Mouse (Mus musculus) kidney, embryonic 15.5 days (tissue): ENCODE results near the gene Gm45717. TPM values are rescaled to one million over a fixed set of nuclear protein-coding genes. Genes with fewer than 3 reads are reported as not detected.

Source experiments
- ATAC-seq: fragments of 200-750 bp; cut with Nextera tagmentation; replicated peaks from 2 replicates; pipeline ENCODE4 v1.8.0; 2017; ENCODE audit warnings: moderate TSS enrichment; ENCODE audit not compliant: low FRiP score
- H3K27ac ChIP-seq: fragments of 300-500 bp; sonication (generic); 2 replicates; pipeline ENCODE4 v1.5.1; 2015; ENCODE audit warnings: mild to moderate bottlenecking, inconsistent platforms
- H3K27me3 ChIP-seq: fragments of 300-500 bp; sonication (generic); 2 replicates; pipeline ENCODE4 v1.6.1; 2015; ENCODE audit warnings: inconsistent platforms
- H3K36me3 ChIP-seq: fragments of 300-500 bp; sonication (generic); 2 replicates; pipeline ENCODE4 v1.6.1; 2015; ENCODE audit warnings: inconsistent platforms
- H3K4me1 ChIP-seq: fragments of 300-500 bp; sonication (generic); 2 replicates; pipeline ENCODE4 v1.6.1; 2015; ENCODE audit warnings: inconsistent platforms
- H3K4me2 ChIP-seq: fragments of 300-500 bp; sonication (generic); 2 replicates; pipeline ENCODE4 v1.6.1; 2015; ENCODE audit warnings: moderate library complexity, mild to moderate bottlenecking, inconsistent platforms
- H3K4me3 ChIP-seq: fragments of 300-500 bp; sonication (generic); replicated peaks from 2 replicates; pipeline ENCODE4 v1.5.1; 2015; ENCODE audit warnings: mild to moderate bottlenecking, inconsistent platforms
- H3K9ac ChIP-seq: fragments of 300-500 bp; sonication (generic); 2 replicates; pipeline ENCODE4 v1.6.1; 2015; ENCODE audit warnings: mild to moderate bottlenecking, inconsistent platforms
- H3K9me3 ChIP-seq: fragments of 300-500 bp; sonication (generic); replicated peaks from 2 replicates; pipeline ENCODE4 v1.6.1; 2016; ENCODE audit warnings: inconsistent platforms
- WGBS: fragments of 180-500 bp; shearing (Covaris S2); methylation state at CpG from one replicate; pipeline ENCODE4 v1.1.7; 2015; ENCODE audit warnings: mixed read lengths; 5-methylcytosine and 5-hydroxymethylcytosine counted together
- polyA plus RNA-seq: library from polyadenylated mRNA; unstranded; fragments of >200 nt; fragmentation: Nextera tagmentation; extraction: Ambion mirVana; gene quantifications from 2 replicates; pipeline ENCODE4 v1.2.1, GENCODE M21; 2015

Gm45717 gene
- 0.39 TPM in 1 of 2 replicates, not detected in the other for polyA plus RNA-seq

DNA sequence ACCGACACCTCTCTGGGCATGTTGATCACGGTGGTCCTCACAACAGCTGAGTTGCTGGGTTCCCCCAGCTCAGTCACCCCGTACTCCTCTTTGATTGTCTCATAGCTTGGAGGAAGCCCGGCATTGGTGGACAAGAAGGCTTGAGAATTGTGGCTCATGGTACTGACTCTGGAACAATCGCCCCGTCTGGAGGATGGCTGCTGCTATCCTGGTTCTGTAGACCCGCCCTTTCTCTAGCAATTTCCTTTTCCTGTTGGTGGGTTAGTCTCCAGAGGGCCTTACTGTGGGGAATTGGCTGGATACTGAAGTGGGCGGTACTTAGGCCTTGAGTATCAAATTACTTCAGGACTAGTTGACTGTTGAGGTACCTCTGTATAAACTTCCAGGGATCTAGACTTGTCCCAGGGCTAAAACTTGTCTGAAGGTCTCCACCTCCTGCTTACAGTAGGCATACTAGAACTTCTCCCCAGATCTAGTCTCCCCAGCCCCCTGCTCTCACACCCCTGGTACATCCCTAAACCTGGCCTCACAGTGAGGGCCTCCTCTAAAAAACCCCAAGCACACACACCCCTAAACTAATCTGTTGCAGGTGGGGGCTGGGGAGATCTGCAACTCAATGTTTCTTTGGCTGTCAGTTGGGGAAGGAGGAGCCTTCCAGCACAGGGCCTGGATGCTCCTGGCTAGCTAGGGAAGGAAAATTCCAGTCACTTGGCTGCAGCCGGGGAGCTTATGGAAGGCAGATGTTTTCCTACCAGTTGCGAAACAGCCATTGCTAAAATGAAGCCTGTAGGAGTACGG is at the start of gene Gm45717, which contains the start of gene Ifitm2:
Gene Gm45717 (minus strand): TSS at position 180 of the 798 bp plus-strand sequence.
Gene Ifitm2 (minus strand): TSS at position 230 of the 798 bp plus-strand sequence.
- H3K4me2 ChIP-seq, result peak within 1 kb of the TSS; percentile 88
- peaks cover 9% of the 10 kb centered on the region; the same call in 1 of the 2 replicates for H3K36me3 ChIP-seq
- peak within 1 kb of the TSS; percentile 59 for H3K4me3 ChIP-seq
- H3K9me3 ChIP-seq, result no peaks in the 10 kb centered on the region
- WGBS, result 9% methylated on average over 11 of the region's 11 CpGs
- H3K27ac ChIP-seq, result peak within 1 kb of the TSS; percentile 94
- no peaks in the 10 kb centered on the region for H3K27me3 ChIP-seq
- ATAC-seq, result peak; percentile 89
- H3K4me1 ChIP-seq, result peaks cover 65% of the 10 kb centered on the region
- peak within 1 kb of the TSS; percentile 70 for H3K9ac ChIP-seq

DNA sequence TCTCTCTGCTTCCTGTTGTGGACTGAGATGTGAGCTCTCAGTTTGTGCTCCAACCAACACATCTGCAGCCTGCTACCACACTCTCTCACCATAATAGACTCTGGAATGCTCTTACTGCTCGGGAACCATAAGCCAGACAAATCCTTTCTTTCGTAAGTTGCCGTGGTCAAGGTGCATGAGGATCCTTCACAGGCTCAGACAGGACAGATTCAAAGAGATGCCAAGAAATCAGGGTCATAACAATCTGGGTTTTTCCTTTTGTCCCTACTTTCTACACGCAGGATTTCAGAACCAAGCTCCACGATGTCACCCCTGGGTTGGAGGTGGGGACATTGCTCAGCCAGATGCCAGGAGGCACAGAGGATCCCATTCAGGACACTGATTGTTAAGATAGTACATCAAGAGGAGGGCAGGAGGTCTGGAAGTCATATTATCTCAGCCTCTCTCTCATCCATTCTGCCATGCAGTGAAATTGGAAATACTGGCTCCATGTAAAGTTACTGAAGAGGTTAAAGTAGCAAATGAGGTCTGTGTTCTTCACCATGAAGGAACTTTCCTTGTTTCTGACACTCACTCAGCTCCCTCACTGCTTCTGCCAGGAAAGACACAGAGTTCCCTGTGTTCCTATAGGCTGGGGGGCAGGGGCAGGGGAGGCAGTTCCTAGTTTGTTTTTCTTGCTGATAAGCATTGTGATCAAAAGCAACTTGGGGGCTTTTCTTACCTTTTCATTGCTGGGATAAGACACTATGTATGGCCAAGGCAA is 47.7 kb upstream of the Gm45717 start:
- Histone ChIP-seq H3K4me2 (no peak overlapping the region), H3K27me3 (no peaks in the 10 kb centered on the region), H3K4me1 (peaks cover 3% of the 10 kb centered on the region), H3K36me3 (no peaks in the 10 kb centered on the region), H3K4me3 (no peak overlapping the region), H3K27ac (no peak overlapping the region), H3K9me3 (no peaks in the 10 kb centered on the region), H3K9ac (no peak overlapping the region)
- 90% methylated on average over 5 of the region's 5 CpGs for WGBS
- ATAC-seq, result no peak

DNA sequence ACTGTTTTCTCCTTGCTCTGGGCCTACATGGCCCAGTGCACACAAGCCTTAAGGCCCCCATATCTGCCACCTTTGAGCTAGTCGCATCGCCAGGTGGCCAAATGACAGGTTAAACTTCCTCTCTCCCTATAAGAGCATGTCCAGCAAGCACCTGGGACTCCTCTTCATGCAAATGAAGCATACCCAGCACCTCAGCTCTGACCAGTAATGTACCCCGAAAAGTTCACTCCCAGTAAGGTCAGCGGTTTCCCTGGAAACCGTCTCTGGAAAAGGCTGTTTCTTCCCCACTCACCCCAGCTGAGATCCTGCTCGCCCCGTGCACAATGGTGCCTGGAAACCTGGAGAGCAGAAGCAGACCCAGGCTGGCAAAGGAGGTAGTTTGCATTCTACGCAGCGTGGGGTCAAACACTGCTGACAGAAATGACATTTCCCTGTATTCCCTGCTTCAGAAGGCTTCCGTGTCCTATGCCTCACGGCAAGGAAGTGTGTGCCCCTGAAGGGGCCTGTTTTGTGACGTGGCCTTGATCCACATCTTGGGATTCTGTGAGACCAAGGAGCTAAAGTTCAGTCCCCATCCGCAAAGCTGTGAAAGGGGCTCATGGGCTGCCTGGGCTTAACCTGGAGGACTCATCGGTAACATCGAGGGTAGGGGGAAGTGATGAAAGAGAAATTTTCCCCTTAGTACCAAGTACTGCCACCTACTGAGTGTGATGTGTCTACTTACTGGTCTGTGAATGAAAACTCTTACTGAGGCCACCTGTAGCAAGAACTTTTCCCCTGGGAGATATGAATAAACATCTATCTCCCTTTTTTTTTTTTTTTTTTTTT is 45.4 kb upstream of the Gm45717 start:
- Histone ChIP-seq H3K9ac (no peak overlapping the region), H3K27ac (no peak overlapping the region), H3K4me3 (no peak overlapping the region), H3K27me3 (no peaks in the 10 kb centered on the region), H3K9me3 (no peaks in the 10 kb centered on the region), H3K4me1 (no peaks in the 10 kb centered on the region), H3K4me2 (no peak overlapping the region), H3K36me3 (no peaks in the 10 kb centered on the region)
- ATAC-seq, result no peak
- 80% methylated on average over 15 of the region's 15 CpGs for WGBS

DNA sequence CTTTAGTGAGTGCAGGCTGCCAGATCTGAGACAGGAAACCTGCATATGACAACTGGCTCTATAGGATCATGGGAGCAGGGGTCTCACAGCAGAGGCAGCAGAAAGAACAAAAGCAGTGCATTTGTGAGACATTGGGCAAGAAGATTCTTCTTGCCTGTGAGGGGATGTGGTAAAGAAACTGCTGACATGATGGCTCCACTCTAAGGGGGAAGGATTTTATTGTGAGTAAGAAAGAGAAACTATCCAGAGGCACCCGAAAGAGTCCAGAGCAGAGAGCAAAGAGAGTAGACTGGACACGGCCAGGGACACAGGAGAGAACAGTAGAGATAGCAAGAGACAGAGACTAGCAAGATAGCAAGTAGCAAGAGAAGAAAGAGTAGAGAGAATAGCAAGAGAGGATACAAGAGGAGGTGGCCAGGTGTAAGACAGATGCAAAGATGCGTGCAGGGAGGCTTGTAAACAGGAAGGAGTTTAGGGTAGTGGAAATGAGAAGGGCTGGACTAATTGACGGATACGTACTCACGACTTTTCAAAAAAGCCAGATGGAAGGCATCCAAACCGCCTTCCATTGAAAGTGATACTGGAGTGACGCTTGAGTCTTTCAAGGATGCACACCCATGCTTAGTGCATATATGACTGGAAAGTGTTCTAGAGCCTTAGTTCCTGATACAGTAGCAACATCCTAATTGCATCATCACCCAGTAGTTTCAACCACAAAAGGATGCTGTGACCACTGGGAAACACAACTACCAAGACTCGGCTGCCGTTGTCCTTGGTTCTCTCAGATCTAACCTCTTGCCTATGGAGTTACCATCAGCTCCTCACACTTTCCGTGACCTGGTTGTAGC is 43.3 kb upstream of the Gm45717 start:
- 87% methylated on average over 11 of the region's 11 CpGs for WGBS
- Histone ChIP-seq H3K9ac (no peak overlapping the region), H3K36me3 (no peaks in the 10 kb centered on the region), H3K9me3 (no peaks in the 10 kb centered on the region), H3K4me2 (no peak overlapping the region), H3K27ac (no peak overlapping the region), H3K27me3 (no peaks in the 10 kb centered on the region), H3K4me3 (no peak overlapping the region), H3K4me1 (no peaks in the 10 kb centered on the region)
- no peak for ATAC-seq

DNA sequence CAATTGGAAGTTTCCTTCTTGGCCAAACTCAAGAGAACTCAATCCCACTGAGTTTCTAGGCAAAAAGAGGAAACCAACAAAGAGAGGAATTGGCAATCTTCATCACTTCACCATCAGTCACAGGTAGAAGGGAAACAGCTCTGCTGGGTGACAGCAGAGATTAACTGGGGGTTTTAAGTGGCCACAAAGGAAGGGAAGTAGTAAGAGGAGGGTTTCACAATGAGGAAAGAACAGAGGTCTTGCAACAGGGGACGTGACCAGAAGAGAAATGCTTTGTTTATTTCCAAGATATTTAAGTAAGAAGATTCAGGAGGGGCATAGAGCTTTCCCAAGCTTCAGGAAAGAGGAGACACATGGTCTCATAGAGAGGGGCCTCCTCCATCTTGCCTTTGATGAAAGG is 42.1 kb upstream of the Gm45717 start:
- Histone ChIP-seq H3K9me3 (no peaks in the 10 kb centered on the region), H3K36me3 (no peaks in the 10 kb centered on the region), H3K27me3 (no peaks in the 10 kb centered on the region), H3K4me3 (no peak overlapping the region), H3K4me1 (no peaks in the 10 kb centered on the region), H3K27ac (no peak overlapping the region), H3K9ac (no peak overlapping the region), H3K4me2 (no peak overlapping the region)
- ATAC-seq, result no peak
- 61% methylated on average over 1 of the region's 1 CpGs for WGBS

DNA sequence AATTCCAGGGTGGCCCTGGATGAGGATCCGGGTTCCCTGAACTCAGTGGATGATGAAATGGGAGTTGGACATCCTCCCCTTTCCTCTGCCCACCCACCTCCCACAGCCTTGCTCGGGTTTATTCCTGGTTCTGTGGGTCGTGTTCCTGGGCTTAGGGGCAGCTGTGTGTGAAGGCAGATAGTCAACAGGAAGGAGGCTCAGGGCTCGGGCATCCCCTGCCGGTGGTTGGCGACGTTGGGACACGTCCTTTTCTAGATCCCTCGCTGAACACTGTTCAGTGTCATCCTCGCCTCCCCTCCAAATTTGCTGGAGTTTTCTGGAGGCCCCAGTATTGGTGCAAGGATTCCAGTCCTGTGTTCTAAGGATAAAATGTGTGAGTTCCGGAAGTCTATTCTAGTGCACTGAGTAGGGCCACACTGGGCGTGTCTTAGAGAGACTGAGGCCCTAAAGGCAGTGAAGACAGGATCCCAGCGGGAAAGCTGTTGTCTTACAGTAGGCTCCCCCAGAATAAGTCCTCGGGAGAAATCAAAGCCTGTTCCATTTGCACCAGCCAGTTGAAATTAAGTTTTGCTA is 35.5 kb upstream of the Gm45717 start:
- 84% methylated on average over 14 of the region's 14 CpGs for WGBS
- ATAC-seq, result no peak
- no peaks in the 10 kb centered on the region for H3K9me3 ChIP-seq
- H3K9ac ChIP-seq, result no peak overlapping the region
- no peaks in the 10 kb centered on the region for H3K27me3 ChIP-seq
- no peak overlapping the region for H3K4me3 ChIP-seq
- no peaks in the 10 kb centered on the region for H3K4me1 ChIP-seq
- H3K27ac ChIP-seq, result no peak overlapping the region
- H3K36me3 ChIP-seq, result no peaks in the 10 kb centered on the region
- H3K4me2 ChIP-seq, result no peak overlapping the region

DNA sequence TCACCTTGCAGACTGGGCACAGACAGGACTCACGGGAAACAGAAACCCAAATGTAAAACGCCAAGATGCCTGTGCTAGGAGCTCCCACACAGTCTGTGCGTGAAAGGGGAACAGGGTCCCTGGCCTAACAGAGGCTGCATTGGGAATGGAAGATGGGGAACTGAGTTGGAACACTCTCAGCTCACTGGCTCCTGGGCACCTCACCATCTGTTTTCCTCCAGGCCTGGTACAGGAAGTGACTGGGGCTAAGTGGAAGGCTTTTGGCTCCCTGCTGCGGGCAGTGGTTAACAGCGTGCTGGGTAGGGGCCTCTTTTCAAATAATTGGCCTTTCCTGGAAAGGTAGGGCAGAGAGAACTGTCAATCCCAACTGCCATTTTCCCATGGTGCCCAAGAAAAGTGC is 34.9 kb upstream of the Gm45717 start:
- Histone ChIP-seq H3K9ac (no peak overlapping the region), H3K27me3 (no peaks in the 10 kb centered on the region), H3K4me1 (no peaks in the 10 kb centered on the region), H3K4me3 (no peak overlapping the region), H3K9me3 (no peaks in the 10 kb centered on the region), H3K27ac (no peak overlapping the region), H3K4me2 (no peak overlapping the region), H3K36me3 (no peaks in the 10 kb centered on the region)
- ATAC-seq, result no peak
- WGBS, result 66% methylated on average over 5 of the region's 5 CpGs

DNA sequence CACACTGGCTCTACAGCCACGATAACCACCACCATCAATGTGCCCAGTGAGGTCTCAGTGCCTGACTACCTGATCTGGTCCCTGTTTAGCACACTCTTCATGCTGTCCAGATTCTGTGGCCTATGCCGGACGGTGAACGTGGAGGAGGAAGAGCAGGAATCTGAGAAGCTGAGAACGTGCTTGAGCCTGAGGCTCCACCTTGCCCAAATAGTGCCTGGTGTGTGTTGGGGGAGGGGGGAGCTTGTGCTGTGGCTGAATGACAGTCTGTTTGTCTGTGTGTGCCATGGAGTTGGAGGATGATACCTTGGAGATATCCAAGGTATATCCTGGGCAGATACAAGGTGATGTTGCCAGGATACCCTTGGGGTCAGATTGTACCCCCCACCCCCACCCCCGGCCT is 34.4 kb upstream of the Gm45717 start:
- Histone ChIP-seq H3K27me3 (no peaks in the 10 kb centered on the region), H3K9ac (no peak overlapping the region), H3K36me3 (no peaks in the 10 kb centered on the region), H3K4me3 (no peak overlapping the region), H3K27ac (no peak overlapping the region), H3K9me3 (no peaks in the 10 kb centered on the region), H3K4me1 (no peaks in the 10 kb centered on the region), H3K4me2 (no peak overlapping the region)
- no peak for ATAC-seq
- 43% methylated on average over 6 of the region's 6 CpGs for WGBS

DNA sequence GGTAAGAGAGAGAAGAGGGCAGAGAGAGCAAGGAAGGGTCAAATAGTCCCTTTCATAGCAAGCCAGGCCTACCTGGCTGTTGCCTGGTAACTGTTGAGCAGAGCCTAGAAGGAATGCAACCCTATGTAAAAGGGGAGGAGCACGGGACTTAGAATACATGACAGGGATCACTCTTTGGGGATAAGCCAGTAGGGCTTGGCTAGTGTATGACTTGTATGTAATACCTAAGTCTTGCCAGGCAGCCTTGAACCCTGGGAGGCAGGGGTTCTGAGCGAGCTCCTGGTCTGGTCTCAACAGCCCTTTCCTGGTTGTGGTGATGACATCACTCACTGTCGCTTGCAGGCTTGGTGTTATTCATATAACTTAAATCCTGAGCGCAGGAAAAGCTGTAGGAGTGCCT is 33.3 kb upstream of the Gm45717 start:
- ATAC-seq, result no peak
- H3K4me2 ChIP-seq, result no peak overlapping the region
- WGBS, result 81% methylated on average over 4 of the region's 4 CpGs
- H3K36me3 ChIP-seq, result no peaks in the 10 kb centered on the region
- no peak overlapping the region for H3K4me3 ChIP-seq
- H3K4me1 ChIP-seq, result no peaks in the 10 kb centered on the region
- no peak overlapping the region for H3K9ac ChIP-seq
- no peaks in the 10 kb centered on the region for H3K27me3 ChIP-seq
- no peak overlapping the region for H3K27ac ChIP-seq
- no peaks in the 10 kb centered on the region for H3K9me3 ChIP-seq

DNA sequence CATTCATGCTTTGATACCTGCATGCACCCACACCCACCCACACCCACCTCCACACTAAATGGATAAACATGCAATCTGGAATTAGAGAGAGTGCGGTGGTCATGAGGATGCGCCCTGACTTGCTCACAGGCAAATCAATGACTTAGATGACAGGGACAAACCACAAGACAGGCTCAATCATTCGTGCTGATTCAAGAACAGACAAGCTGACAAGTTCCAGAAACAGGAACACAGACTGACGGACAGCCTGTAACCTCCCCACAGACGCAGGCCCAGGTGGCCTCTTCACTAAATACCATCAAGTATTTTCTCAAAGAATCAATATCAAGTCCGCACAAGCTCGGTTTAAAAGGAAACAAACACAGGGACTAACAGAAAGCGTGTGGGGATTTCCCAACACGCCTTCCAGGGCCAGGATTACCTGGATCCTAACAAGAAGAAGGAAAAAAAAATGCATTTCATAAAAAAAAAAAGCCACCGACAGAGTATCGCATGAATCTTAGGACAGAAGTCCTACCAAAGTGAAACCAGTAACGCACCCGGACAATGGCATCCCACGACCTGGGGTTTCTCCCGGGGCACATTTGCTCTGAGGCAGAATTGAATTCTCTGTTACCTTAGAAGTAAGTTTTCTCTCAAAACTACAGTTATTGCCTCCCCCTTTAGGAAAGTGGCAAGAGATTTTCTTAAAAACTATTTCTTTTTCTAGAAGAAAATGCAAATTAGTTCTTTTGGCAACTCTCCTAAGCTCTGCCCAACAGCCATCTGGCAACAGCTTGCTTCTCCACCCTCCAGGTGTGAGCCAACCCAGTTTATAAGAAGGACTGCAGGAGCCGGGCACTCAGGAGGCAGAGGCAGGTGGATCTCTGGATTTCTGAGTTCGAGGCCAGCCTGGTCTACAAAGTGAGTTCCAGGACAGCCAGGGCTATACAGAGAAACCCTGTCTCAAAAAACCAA is 31.7 kb upstream of the Gm45717 start:
- Histone ChIP-seq H3K36me3 (no peaks in the 10 kb centered on the region), H3K9ac (no peak overlapping the region), H3K27me3 (no peaks in the 10 kb centered on the region), H3K9me3 (no peaks in the 10 kb centered on the region), H3K4me2 (no peak overlapping the region), H3K27ac (no peak overlapping the region), H3K4me3 (no peak overlapping the region), H3K4me1 (no peaks in the 10 kb centered on the region)
- 91% methylated on average over 17 of the region's 17 CpGs for WGBS
- no peak for ATAC-seq
